ENCODE assay signal across 22 mouse cellular contexts in the genomic region with DNA sequence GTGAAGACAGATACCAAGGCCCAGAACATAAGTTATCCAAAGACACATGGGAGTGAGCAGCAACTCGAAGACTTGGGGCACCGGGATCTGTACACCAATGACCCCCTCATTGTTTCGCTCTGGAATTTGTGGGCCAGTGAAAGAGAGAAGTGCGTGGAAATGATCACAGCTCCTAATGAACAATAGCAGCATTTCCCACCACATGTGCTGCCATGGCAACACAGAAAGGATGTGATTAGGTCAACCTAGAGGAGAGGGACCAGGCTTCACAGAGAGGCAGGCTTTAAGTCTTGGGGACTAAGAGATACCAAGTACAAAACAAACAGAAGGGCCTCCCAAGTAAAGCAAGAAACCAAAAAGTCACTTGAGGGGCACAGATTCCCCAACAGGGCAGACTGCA.
DNase-seq lines count a peak whose midpoint lies in the region; ATAC-seq and TF ChIP-seq lines count a peak whose summit lies in the region.
"Had no signal": no experiment of that assay in that cellular context is flagged by ENCODE, and none has a peak within 500 bp of the region (broad histone marks: within the 10 kb centered on the region; RNA-seq: fewer than 3 reads in every experiment).

No protein-coding gene starts in this region.

- whole genome bisulfite sequencing in limb, embryonic 15.5 days = 68% methylated on average over 4 of the region's 4 CpGs
- 86% methylated on average over 4 of the region's 4 CpGs for WGBS in limb, embryonic 10.5 days
- WGBS in embryonic facial prominence, embryonic 13.5 days = 72% methylated on average over 4 of the region's 4 CpGs
- 31% methylated on average over 4 of the region's 4 CpGs for WGBS in hindbrain, postnatal 0 days
- 25% methylated on average over 4 of the region's 4 CpGs for WGBS in neural tube, embryonic 15.5 days

- peak overlapping the region; percentile 57; the same call in 1 of the 2 replicates for H3K27ac ChIP-seq in limb, embryonic 15.5 days
- no peak overlapping the region for H3K27ac ChIP-seq in limb, embryonic 10.5 days
- H3K27ac ChIP-seq in embryonic facial prominence, embryonic 13.5 days = 0 out of 2 replicates have a peak overlapping the region, but pooled peaks have one; percentile 75
- peak overlapping the region; percentile 46; the same call in 1 of the 2 replicates for H3K27ac ChIP-seq in hindbrain, postnatal 0 days
- peak overlapping the region; percentile 70 for H3K27ac ChIP-seq in neural tube, embryonic 15.5 days (replicated peaks)
- H3K27ac ChIP-seq: heart, embryonic 13.5 days; liver, embryonic 13.5 days had no signal

- no peak overlapping the region for H3K9ac ChIP-seq in limb, embryonic 15.5 days
- H3K9ac ChIP-seq in embryonic facial prominence, embryonic 13.5 days = no peak overlapping the region
- H3K9ac ChIP-seq in hindbrain, postnatal 0 days (replicated peaks; ENCODE audit: low read length) = no peak overlapping the region
- H3K9ac ChIP-seq in neural tube, embryonic 15.5 days (replicated peaks) = no peak overlapping the region
- H3K9ac ChIP-seq: heart, embryonic 13.5 days; liver, embryonic 13.5 days; stomach, embryonic 15.5 days had no signal

- no peaks in the 10 kb centered on the region for H3K9me3 ChIP-seq in limb, embryonic 15.5 days
- H3K9me3 ChIP-seq in limb, embryonic 10.5 days (replicated peaks) = no peaks in the 10 kb centered on the region
- H3K9me3 ChIP-seq in embryonic facial prominence, embryonic 13.5 days = no peaks in the 10 kb centered on the region
- no peaks in the 10 kb centered on the region for H3K9me3 ChIP-seq in hindbrain, postnatal 0 days (ENCODE audit: low read length)
- no peaks in the 10 kb centered on the region for H3K9me3 ChIP-seq in neural tube, embryonic 15.5 days (replicated peaks)
- H3K9me3 ChIP-seq: heart, embryonic 13.5 days; stomach, embryonic 15.5 days had no signal

- H3K36me3 ChIP-seq in limb, embryonic 15.5 days = no peaks in the 10 kb centered on the region
- H3K36me3 ChIP-seq in limb, embryonic 10.5 days = no peaks in the 10 kb centered on the region
- H3K36me3 ChIP-seq in embryonic facial prominence, embryonic 13.5 days = no peaks in the 10 kb centered on the region
- H3K36me3 ChIP-seq in hindbrain, postnatal 0 days (ENCODE audit: insufficient read depth, low read length) = no peaks in the 10 kb centered on the region
- no peaks in the 10 kb centered on the region for H3K36me3 ChIP-seq in neural tube, embryonic 15.5 days
- H3K36me3 ChIP-seq: G1E; heart, embryonic 13.5 days; liver, embryonic 13.5 days; stomach, embryonic 15.5 days had no signal

- H3K4me1 ChIP-seq in limb, embryonic 15.5 days = peaks cover 15% of the 10 kb centered on the region
- peaks cover 20% of the 10 kb centered on the region for H3K4me1 ChIP-seq in limb, embryonic 10.5 days
- peaks cover 22% of the 10 kb centered on the region for H3K4me1 ChIP-seq in embryonic facial prominence, embryonic 13.5 days
- H3K4me1 ChIP-seq in hindbrain, postnatal 0 days (ENCODE audit: insufficient read depth, low read length) = 0 out of 2 replicates have a peak, but pooled peaks cover 5% of the 10 kb centered on the region
- H3K4me1 ChIP-seq in neural tube, embryonic 15.5 days = peaks cover 24% of the 10 kb centered on the region
- H3K4me1 ChIP-seq: heart, embryonic 13.5 days; liver, embryonic 13.5 days; megakaryocyte, embryonic 14.5 days; stomach, embryonic 15.5 days had no signal

- no peak overlapping the region for H3K4me2 ChIP-seq in limb, embryonic 15.5 days
- H3K4me2 ChIP-seq in embryonic facial prominence, embryonic 13.5 days = no peak overlapping the region
- H3K4me2 ChIP-seq in hindbrain, postnatal 0 days (ENCODE audit: low read depth, low read length) = no peak overlapping the region
- H3K4me2 ChIP-seq in neural tube, embryonic 15.5 days = no peak overlapping the region
- H3K4me2 ChIP-seq: heart, embryonic 13.5 days; liver, embryonic 13.5 days; stomach, embryonic 15.5 days had no signal

- ATAC-seq in limb, embryonic 15.5 days (ENCODE audit: insufficient number of reproducible peaks, low FRiP score, low TSS enrichment, low read depth) = no peak
- ATAC-seq in embryonic facial prominence, embryonic 13.5 days (ENCODE audit: insufficient number of reproducible peaks, insufficient read depth, low FRiP score, low TSS enrichment, low read depth) = no peak
- ATAC-seq in hindbrain, postnatal 0 days = no peak
- ATAC-seq in neural tube, embryonic 15.5 days (ENCODE audit: low FRiP score) = no peak

- no peak overlapping the region for H3K4me3 ChIP-seq in limb, embryonic 15.5 days
- no peak overlapping the region for H3K4me3 ChIP-seq in limb, embryonic 10.5 days
- no peak overlapping the region for H3K4me3 ChIP-seq in embryonic facial prominence, embryonic 13.5 days
- H3K4me3 ChIP-seq in hindbrain, postnatal 0 days (ENCODE audit: low read length) = no peak overlapping the region
- no peak overlapping the region for H3K4me3 ChIP-seq in neural tube, embryonic 15.5 days (replicated peaks)
- H3K4me3 ChIP-seq: heart, embryonic 13.5 days; liver, embryonic 13.5 days; megakaryocyte, embryonic 14.5 days; stomach, embryonic 15.5 days had no signal

- DNase-seq in limb, embryonic 10.5 days (ENCODE audit: low spot score) = no peak
- DNase-seq in hindbrain, postnatal 0 days (ENCODE audit: low spot score) = peak; percentile 28
- DNase-seq in cerebellum, postnatal 10 days = no peak
- no peak for DNase-seq in kidney, postnatal 14 days
- no peak for DNase-seq in adrenal gland, postnatal 14 days
- DNase-seq: adrenal gland, adult 8-10 months; cerebellum, adult 8-10 months; gastrocnemius, postnatal 14 days; heart, postnatal 4 days; kidney, adult 2 months; kidney, postnatal 36 days; layer of hippocampus, postnatal 36 days; left cerebral cortex, postnatal 4 days; liver, embryonic 13.5 days; lung, postnatal 10 days had no signal

- TF ChIP-seq CTCF in hindbrain, postnatal 0 days (IDR thresholded peaks at IDR 0.05; ENCODE audit: low read depth) = no peak

- H3K27me3 ChIP-seq in limb, embryonic 15.5 days = no peaks in the 10 kb centered on the region
- no peaks in the 10 kb centered on the region for H3K27me3 ChIP-seq in limb, embryonic 10.5 days (ENCODE audit: low read depth, poor library complexity, severe bottlenecking)
- no peaks in the 10 kb centered on the region for H3K27me3 ChIP-seq in embryonic facial prominence, embryonic 13.5 days
- H3K27me3 ChIP-seq in hindbrain, postnatal 0 days (ENCODE audit: insufficient read depth, low read length) = no peaks in the 10 kb centered on the region
- H3K27me3 ChIP-seq in neural tube, embryonic 15.5 days (replicated peaks) = no peaks in the 10 kb centered on the region
- H3K27me3 ChIP-seq: heart, embryonic 13.5 days; liver, embryonic 13.5 days; megakaryocyte, embryonic 14.5 days; stomach, embryonic 15.5 days had no signal
